Mouse (Mus musculus) G1E (cell line): Measurements from ENCODE around the gene Pank4.

ENCODE experiments used
- CTCF ChIP-seq: IDR thresholded peaks from 2 replicates; pipeline ENCODE4 v1.5.1; 2012; ENCODE audit warnings: low read depth, low read length, inconsistent platforms, mixed read lengths
- GATA1 ChIP-seq: IDR thresholded peaks from 2 replicates; pipeline ENCODE4 v1.6.1; 2012; ENCODE audit warnings: borderline replicate concordance, low read length, inconsistent platforms, mixed read lengths
- GATA2 ChIP-seq: IDR thresholded peaks from 2 replicates; pipeline ENCODE4 v1.6.1; 2012; ENCODE audit warnings: low read depth, low read length, inconsistent platforms, borderline replicate concordance
- TAL1 ChIP-seq: conservative IDR thresholded peaks from 2 replicates; pipeline ENCODE4 v1.6.1; 2012; ENCODE audit warnings: low read depth, low read length, inconsistent platforms, mixed read lengths

DNA sequence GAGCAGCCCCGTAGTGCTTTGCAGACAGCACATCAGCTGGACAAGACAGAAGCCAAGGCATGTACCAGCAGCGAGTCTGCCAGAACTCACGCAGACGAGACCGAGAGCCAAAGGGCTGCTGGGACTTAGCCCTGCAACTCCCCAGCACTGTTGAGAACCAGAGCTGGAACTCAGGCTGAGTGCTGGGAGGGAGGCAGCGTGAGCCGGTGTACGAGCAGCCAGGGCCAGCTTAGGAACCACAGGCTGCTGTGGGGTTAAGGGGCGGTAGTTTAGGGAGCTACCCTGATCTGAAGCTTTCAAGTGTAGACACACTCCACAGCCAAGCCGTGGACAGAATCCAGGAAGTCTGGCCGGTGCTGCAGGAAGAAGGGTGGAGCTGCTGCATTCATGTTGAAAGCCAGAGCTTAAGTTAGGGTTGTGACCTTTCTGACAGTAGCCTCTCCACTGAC, 10.3 kb downstream of the Pank4 start:
- TF ChIP-seq CTCF (no peak), TAL1 (no peak), GATA1 (no peak), GATA2 (no peak)
